Mouse (Mus musculus): ENCODE measurements around the gene Cped1.

- TF ChIP-seq CTCF (IDR thresholded peaks at IDR 0.05) = no peak
- no peak for TF ChIP-seq POLR2A (IDR thresholded peaks at IDR 0.05; ENCODE audit: insufficient read depth, low read depth, low read length)
Observed at GRCm38 (mm10) chr6:21937981-21938635, 47.6 kb upstream of the Cped1 start.

Data from heart, adult 2 months (tissue).